Mouse (Mus musculus) brain, adult 2 months (tissue): ENCODE measurements at regions not wholly inside any gene's neighbourhood (a gene's known extent, or its start where the extent isn't known, plus 50 kb on each side); places are given as distances from the start of the nearest gene placed in this dataset.
"Not testable (repeated sequence)": the region's sequence is repeated elsewhere in the genome, so short reads cannot be mapped to it uniquely, and the experiment has no call there.

Experiments used
- DNase-seq: peaks from one replicate; pipeline ENCODE4 v3.0.0; 2011; ENCODE audit warnings: low read depth, low spot score

DNA sequence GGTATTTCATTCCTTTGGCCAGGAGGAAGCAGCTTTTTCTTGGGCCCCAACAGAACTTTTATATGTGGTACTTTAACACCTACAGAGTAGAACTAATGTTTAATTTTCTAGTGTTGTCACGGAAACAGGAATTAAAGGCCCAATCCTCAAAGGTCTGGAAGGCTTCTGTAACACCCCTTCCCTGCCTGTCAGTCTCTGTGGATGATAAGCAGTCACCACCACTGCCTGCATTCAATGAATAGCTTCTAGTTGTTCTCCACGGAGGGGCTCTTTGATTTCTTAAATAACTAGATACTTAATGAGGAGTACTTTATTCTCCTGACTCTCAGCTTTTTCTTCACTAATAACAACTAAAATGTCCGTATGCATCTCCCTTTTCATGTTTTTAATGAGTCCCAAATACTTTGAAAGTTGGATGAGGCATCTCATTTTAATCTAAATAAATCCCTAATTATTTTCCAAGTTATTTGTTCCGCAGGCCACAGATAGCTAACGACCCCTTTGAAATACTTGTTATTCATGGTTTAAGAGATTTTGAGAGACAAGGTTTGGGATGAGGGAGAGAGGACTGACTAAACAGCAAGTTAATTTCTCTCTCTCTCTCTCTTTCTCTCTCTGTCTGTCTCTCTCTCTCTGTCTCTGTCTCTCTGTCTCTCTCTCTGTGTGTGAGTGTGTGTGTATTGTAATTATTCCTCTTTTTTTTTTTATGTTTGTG lies 686.0 kb upstream of the Ghitm start:
- DNase-seq: no peak

DNA sequence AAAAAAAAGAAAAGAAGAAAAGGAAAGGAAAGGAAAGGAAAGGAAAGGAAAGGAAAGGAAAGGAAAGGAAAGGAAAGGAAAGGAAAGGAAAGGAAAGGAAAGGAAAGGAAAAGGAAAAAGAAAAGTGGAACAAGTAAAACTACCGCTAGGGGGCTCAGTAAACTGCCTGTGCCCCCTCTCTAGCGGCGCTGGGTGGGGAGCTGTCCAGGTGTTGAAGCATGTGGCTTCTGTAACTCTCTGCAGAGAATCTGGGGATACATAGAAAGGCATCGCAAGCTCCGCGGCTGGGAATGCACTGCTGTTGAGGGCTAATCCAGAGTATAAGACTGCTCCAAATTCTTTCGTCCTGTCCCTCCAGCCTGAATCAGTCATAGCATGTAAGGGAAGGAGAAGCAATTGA lies 684.9 kb upstream of the Ghitm start:
- DNase-seq: peak; percentile 4

DNA sequence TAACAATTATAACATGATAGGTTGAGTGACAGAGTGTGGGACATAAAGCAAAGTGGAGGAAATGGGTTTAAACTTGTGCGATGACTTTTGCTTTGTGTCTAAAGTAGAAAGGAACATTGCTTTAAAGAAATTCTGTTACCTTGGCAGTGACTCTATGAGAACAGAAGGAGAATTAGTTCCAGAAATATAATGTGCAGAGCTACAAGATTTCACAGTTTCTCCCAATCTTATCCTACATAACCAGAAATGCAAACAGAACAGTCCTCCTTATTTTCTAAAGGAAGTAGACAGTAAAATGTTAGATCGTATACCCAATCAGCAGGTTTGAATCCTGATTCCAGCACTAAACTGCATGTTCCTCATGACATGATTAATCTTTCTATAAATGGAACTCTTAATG lies 660.6 kb upstream of the Ghitm start:
- peak; percentile 44 for DNase-seq

DNA sequence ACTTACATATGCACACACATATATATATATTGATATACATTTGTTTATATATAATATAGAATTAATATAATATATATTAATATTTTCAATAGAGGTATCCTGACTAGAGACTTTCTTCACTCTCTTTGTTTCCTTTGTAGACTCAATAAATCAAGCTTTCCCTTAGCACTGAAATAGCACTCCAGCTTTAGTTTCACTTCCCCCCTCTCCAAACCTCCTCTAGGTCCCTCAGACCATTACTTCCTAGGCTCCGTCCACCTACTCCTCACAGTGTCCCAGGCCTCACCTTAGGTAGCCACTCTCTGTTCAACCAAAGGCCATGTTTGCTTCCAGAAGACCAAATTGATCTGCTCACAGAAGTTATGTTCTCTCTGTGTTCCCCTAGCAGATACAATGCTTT lies 630.7 kb upstream of the Ghitm start:
- DNase-seq: no peak

DNA sequence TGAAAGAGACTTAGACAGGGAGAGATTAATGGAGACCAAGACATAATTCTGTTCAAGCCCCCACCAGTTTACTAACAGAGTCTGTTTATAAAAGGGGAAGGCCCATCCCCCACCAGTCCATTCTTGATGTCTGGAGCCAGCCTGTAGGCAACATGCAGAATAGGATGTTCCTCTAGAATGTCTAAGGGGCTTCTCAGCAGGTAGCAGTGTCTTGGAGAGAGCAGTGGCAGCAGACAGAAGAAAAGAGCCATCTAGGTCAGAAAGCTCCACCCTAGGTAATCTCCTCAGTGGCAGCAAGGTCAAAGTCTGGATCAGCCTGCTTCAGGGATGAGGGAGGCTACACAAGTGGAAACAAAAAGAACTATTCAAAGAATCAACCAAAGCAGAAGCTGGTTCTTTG lies 614.6 kb upstream of the Ghitm start:
- not testable (repeated sequence) for DNase-seq

DNA sequence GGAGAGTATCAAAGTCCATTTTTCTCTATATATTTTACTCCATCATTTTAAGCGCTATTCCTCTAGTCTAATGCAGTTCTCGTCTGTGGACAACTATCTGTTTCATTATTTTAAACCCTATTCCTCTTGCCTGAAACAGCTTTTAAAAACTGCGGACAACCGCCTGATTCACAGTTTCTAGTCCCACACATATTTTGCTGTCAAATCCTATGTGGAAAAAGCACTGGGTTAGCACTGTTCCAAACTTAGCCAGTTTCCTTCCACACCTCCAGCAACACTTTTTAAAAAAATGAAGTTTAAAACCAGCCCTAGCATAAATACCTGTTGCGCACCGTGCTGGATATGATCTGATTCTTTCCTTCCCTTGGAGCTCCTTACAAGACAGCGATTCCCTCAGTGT lies 614.1 kb upstream of the Ghitm start:
- peak; percentile 30 for DNase-seq

DNA sequence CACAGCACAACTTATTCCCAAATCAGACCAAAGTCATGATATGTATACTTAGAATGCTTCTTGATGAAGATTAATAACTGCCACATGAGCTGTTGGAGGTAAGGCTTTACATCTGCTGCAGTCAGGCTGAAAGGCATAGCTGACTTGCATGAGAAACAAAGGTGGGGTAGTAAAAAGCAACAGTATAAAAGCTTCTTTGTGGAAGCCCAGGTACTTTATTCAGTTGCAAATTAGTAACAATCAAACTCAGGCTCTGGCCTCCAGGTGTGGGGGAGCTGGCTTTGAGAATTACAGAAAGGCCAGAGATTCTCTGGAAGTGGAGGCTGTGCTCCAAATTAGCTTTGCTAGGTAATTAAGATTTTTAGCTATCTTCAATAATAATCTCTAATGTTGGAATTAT lies 608.0 kb upstream of the Ghitm start:
- no peak for DNase-seq

DNA sequence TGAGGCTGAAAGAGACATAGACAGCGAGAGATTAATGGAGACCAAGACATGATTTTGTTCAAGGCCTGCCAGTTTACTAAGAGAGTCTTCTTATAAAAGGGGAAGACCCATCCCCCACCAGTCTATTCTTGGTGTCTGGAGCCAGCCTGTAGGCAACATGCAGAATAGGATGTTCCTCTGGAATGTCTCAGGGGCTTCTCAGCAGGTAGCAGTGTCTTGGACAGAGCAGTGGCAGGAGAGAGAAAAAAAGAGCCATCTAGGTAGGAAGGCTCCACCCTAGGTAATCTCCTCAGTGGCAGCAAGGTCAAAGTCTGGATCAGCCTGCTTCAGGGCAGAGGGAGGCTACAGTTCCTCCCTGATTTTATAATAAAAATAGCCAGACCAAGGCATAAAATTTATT lies 607.4 kb upstream of the Ghitm start:
- DNase-seq: not testable (repeated sequence)
